Mouse (Mus musculus) neural tube, embryonic 10.5 days (tissue): Measurements from ENCODE around the gene Prx.

Source experiments
- DNase-seq: peaks from one replicate; pipeline ENCODE4 v3.0.0-alpha.2; 2017; ENCODE audit warnings: low spot score; ENCODE audit errors: extremely low spot score

The Prx gene

GRCm38 (mm10) chr7:27520599-27520998 lies 21.5 kb downstream of the Prx start:
- no peak for DNase-seq

- no peak for DNase-seq
Observed at GRCm38 (mm10) chr7:27522967-27523366, 23.8 kb downstream of the Prx start, which contains the start of gene Hipk4. TSS of gene Hipk4 (plus strand) at chr7:27523267.

GRCm38 (mm10) chr7:27523805-27524204 lies 24.7 kb downstream of the Prx start:
- no peak for DNase-seq

GRCm38 (mm10) chr7:27526039-27526827 lies 27.1 kb downstream of the Prx start:
- DNase-seq = peak; percentile 79

GRCm38 (mm10) chr7:27529070-27529469 lies 29.9 kb downstream of the Prx start:
- no peak for DNase-seq

- DNase-seq = no peak
Observed at GRCm38 (mm10) chr7:27530937-27531336, 31.8 kb downstream of the Prx start.

- no peak for DNase-seq
Observed at GRCm38 (mm10) chr7:27531707-27532106, 32.6 kb downstream of the Prx start.

GRCm38 (mm10) chr7:27532480-27533050 lies 33.4 kb downstream of the Prx start:
- DNase-seq = no peak

GRCm38 (mm10) chr7:27535386-27535785 lies 36.3 kb downstream of the Prx start:
- no peak for DNase-seq

GRCm38 (mm10) chr7:27536618-27537017 lies 37.5 kb downstream of the Prx start:
- no peak for DNase-seq

- no peak for DNase-seq
Observed at GRCm38 (mm10) chr7:27537998-27538397, 38.9 kb downstream of the Prx start.

- DNase-seq = no peak
Observed at GRCm38 (mm10) chr7:27538797-27539196, 39.7 kb downstream of the Prx start.

- DNase-seq = no peak
Observed at GRCm38 (mm10) chr7:27540521-27540920, 41.4 kb downstream of the Prx start.

GRCm38 (mm10) chr7:27540935-27541334 lies 41.8 kb downstream of the Prx start:
- DNase-seq = no peak

- DNase-seq = no peak
Observed at GRCm38 (mm10) chr7:27541431-27541830, 42.3 kb downstream of the Prx start.

GRCm38 (mm10) chr7:27541922-27542321 lies 42.8 kb downstream of the Prx start:
- no peak for DNase-seq

GRCm38 (mm10) chr7:27542392-27543033 lies 43.4 kb downstream of the Prx start:
- peak; percentile 75 for DNase-seq

GRCm38 (mm10) chr7:27543065-27543464 lies 43.9 kb downstream of the Prx start:
- no peak for DNase-seq

- no peak for DNase-seq
Observed at GRCm38 (mm10) chr7:27543851-27544250, 44.7 kb downstream of the Prx start.

GRCm38 (mm10) chr7:27544675-27545370 lies 45.7 kb downstream of the Prx start:
- no peak for DNase-seq

GRCm38 (mm10) chr7:27549597-27549996 lies 50.5 kb downstream of the Prx start:
- no peak for DNase-seq

GRCm38 (mm10) chr7:27552070-27552469 lies 52.9 kb downstream of the Prx start:
- DNase-seq = no peak
